23 mouse cellular contexts compared by ENCODE assay signal in the genomic region with DNA sequence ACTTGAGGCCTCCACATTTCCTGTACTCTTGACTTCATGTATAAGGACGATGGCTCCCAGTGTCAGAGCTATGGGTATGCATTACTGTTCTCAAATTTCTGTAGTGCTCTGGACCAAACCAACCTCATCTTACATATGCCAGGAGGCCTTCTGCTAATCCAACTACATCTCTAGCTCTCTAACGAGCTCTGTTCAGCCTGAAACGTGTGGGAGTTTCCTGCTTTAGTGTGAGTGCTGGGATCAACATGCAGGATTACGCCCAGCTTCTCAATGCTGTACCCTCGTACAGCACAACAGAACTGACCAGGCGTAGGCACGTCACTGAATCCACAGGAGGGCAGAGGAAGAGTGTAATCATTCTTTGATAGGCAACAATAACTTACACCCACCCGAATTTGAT. TPM values are rescaled to one million over a fixed set of nuclear protein-coding genes. Genes with fewer than 3 reads are reported as not detected.
DNase-seq lines count a peak whose midpoint lies in the region; ATAC-seq and TF ChIP-seq lines count a peak whose summit lies in the region.
"Had no signal": no experiment of that assay in that cellular context is flagged by ENCODE, and none has a peak within 500 bp of the region (broad histone marks: within the 10 kb centered on the region; RNA-seq: fewer than 3 reads in every experiment).

No protein-coding gene starts in this region.

- no peak for ATAC-seq in kidney, postnatal 0 days (replicated peaks; ENCODE audit: low FRiP score, low read depth)
- ATAC-seq in lung, embryonic 14.5 days (ENCODE audit: insufficient read depth), result no peak
- ATAC-seq: forebrain, embryonic 16.5 days had no signal

- intact Hi-C loops in gastrocnemius, adult 2 months (cut with DNase I), result no loop called here

- H3K27me3 ChIP-seq in kidney, postnatal 0 days (ENCODE audit: insufficient read depth, low read length), result no peaks in the 10 kb centered on the region
- no peaks in the 10 kb centered on the region for H3K27me3 ChIP-seq in lung, embryonic 14.5 days (ENCODE audit: insufficient read depth, low read length)
- H3K27me3 ChIP-seq: embryonic facial prominence, embryonic 12.5 days; forebrain, embryonic 12.5 days; heart, embryonic 12.5 days had no signal

- no peaks in the 10 kb centered on the region for H3K9me3 ChIP-seq in kidney, postnatal 0 days (replicated peaks; ENCODE audit: low read length)
- no peaks in the 10 kb centered on the region for H3K9me3 ChIP-seq in lung, embryonic 14.5 days (ENCODE audit: low read depth, low read length)
- H3K9me3 ChIP-seq: embryonic facial prominence, embryonic 12.5 days; forebrain, embryonic 12.5 days; heart, embryonic 12.5 days; hindbrain, embryonic 10.5 days had no signal

- peaks cover 52% of the 10 kb centered on the region for H3K36me3 ChIP-seq in kidney, postnatal 0 days (ENCODE audit: insufficient read depth, low read length)
- peaks cover 85% of the 10 kb centered on the region for H3K36me3 ChIP-seq in lung, embryonic 14.5 days (ENCODE audit: insufficient read depth)

- no peak for TF ChIP-seq CTCF in gastrocnemius, adult 2 months (IDR thresholded peaks at IDR 0.05)
- no peak for TF ChIP-seq CTCF in kidney, postnatal 0 days (IDR thresholded peaks at IDR 0.05; ENCODE audit: low read depth)
- no peak for TF ChIP-seq CTCF in lung, embryonic 14.5 days (IDR thresholded peaks at IDR 0.05; ENCODE audit: low read depth)

- WGBS in kidney, postnatal 0 days, result 39% methylated on average over 8 of the region's 8 CpGs
- 76% methylated on average over 8 of the region's 8 CpGs for WGBS in lung, embryonic 14.5 days

- no peak overlapping the region for H3K4me2 ChIP-seq in kidney, postnatal 0 days (ENCODE audit: low read length)
- H3K4me2 ChIP-seq in lung, embryonic 14.5 days, result no peak overlapping the region
- H3K4me2 ChIP-seq: embryonic facial prominence, embryonic 12.5 days; forebrain, embryonic 12.5 days; heart, embryonic 12.5 days; hindbrain, embryonic 14.5 days had no signal

- no peak for DNase-seq in gastrocnemius, adult 2 months
- no peak for DNase-seq in gastrocnemius, postnatal 4 days (ENCODE audit: low spot score in 2 of 2)
- DNase-seq in kidney, postnatal 0 days (ENCODE audit: low spot score), result peak; percentile 42
- no peak for DNase-seq in kidney, adult 18-20 months
- no peak for DNase-seq in lung, embryonic 14.5 days
- no peak for DNase-seq in lung, postnatal 4 days
- no peak for DNase-seq in cerebellum, postnatal 36 days
- DNase-seq: adrenal gland, adult 2 months; adrenal gland, postnatal 25 days; cerebellum, adult 2 months; cerebellum, postnatal 10 days; embryo, embryonic 11 days; gastrocnemius, postnatal 10 days had no signal

- H3K9ac ChIP-seq in kidney, postnatal 0 days (ENCODE audit: low read depth, low read length), result no peak overlapping the region
- H3K9ac ChIP-seq in lung, embryonic 14.5 days, result no peak overlapping the region
- H3K9ac ChIP-seq: embryonic facial prominence, embryonic 12.5 days; forebrain, embryonic 12.5 days; heart, embryonic 12.5 days; hindbrain, embryonic 14.5 days had no signal

- no peak overlapping the region for H3K4me3 ChIP-seq in gastrocnemius, adult 2 months
- no peak overlapping the region for H3K4me3 ChIP-seq in kidney, postnatal 0 days (replicated peaks; ENCODE audit: low read depth, low read length)
- no peak overlapping the region for H3K4me3 ChIP-seq in lung, embryonic 14.5 days (ENCODE audit: low read depth, low read length)
- H3K4me3 ChIP-seq: embryonic facial prominence, embryonic 12.5 days; forebrain, embryonic 12.5 days; heart, embryonic 12.5 days; hindbrain, embryonic 10.5 days had no signal

- H3K4me1 ChIP-seq in kidney, postnatal 0 days (replicated peaks; ENCODE audit: insufficient read depth, low read length), result 0 out of 2 replicates have a peak, but pooled peaks cover 5% of the 10 kb centered on the region
- H3K4me1 ChIP-seq in lung, embryonic 14.5 days (ENCODE audit: insufficient read depth), result 0 out of 2 replicates have a peak, but pooled peaks cover 3% of the 10 kb centered on the region
- H3K4me1 ChIP-seq: embryonic facial prominence, embryonic 12.5 days had no signal

- H3K27ac ChIP-seq in gastrocnemius, adult 2 months, result peak overlapping the region; percentile 73
- 0 out of 2 replicates have a peak overlapping the region, but pooled peaks have one; percentile 6 for H3K27ac ChIP-seq in kidney, postnatal 0 days
- H3K27ac ChIP-seq in lung, embryonic 14.5 days (ENCODE audit: low read depth), result peak overlapping the region; percentile 27; the same call in 1 of the 2 replicates
- H3K27ac ChIP-seq: embryonic facial prominence, embryonic 12.5 days; forebrain, embryonic 12.5 days; hindbrain, embryonic 10.5 days; hindbrain, embryonic 14.5 days had no signal

RNA-seq across cellular contexts. Expression of a gene that starts 1.1 kb away (rescaled TPM):
- 1 to 10 TPM; 3.8 to 5.6 TPM for total RNA-seq in gastrocnemius, adult 2 months (2021)
- total RNA-seq in gastrocnemius, postnatal 4 days (2021), result 1 to 10 TPM; 3.6 to 5.1 TPM
- not detected in 2 replicates for polyA plus RNA-seq in kidney, postnatal 0 days (2015; fragmentation: Nextera tagmentation; extraction: Ambion mirVana)
- polyA plus RNA-seq in lung, embryonic 14.5 days (2014; fragmentation: Nextera tagmentation; extraction: Ambion mirVana), result 0.38 and 3.2 TPM in 2 replicates
- total RNA-seq: adrenal gland, adult 2 months; adrenal gland, postnatal 25 days; heart, postnatal 25 days had no signal
- polyA plus RNA-seq: embryonic facial prominence, embryonic 12.5 days; heart, embryonic 16.5 days; hindbrain, embryonic 14.5 days had no signal

RNA-seq across cellular contexts. Expression of a gene that starts 21.8 kb away (rescaled TPM):
- total RNA-seq in gastrocnemius, adult 2 months (2021), result 10 to 100 TPM; 32.9 to 34.7 TPM
- total RNA-seq in gastrocnemius, postnatal 4 days (2021), result 10 to 100 TPM; 32.9 to 35.5 TPM
- polyA plus RNA-seq in kidney, postnatal 0 days (2015; fragmentation: Nextera tagmentation; extraction: Ambion mirVana), result 6.0 and 6.2 TPM in 2 replicates
- polyA plus RNA-seq in lung, embryonic 14.5 days (2014; fragmentation: Nextera tagmentation; extraction: Ambion mirVana), result 5.1 and 5.4 TPM in 2 replicates

RNA-seq across cellular contexts. Expression of a gene that starts 36.7 kb away (rescaled TPM):
- 10 to 100 TPM; 37.8 to 46.5 TPM for total RNA-seq in gastrocnemius, adult 2 months (2021)
- total RNA-seq in gastrocnemius, postnatal 4 days (2021), result 10 to 100 TPM; 42.4 to 50.2 TPM
- 16.4 and 16.8 TPM in 2 replicates for polyA plus RNA-seq in kidney, postnatal 0 days (2015; fragmentation: Nextera tagmentation; extraction: Ambion mirVana)
- 19.8 and 21.5 TPM in 2 replicates for polyA plus RNA-seq in lung, embryonic 14.5 days (2014; fragmentation: Nextera tagmentation; extraction: Ambion mirVana)

RNA-seq across cellular contexts. Expression of a gene that starts 59.9 kb away (rescaled TPM):
- total RNA-seq in gastrocnemius, adult 2 months (2021), result not detected
- total RNA-seq in gastrocnemius, postnatal 4 days (2021), result 1 to 10 TPM in 1 of 2 experiments, under 1 TPM in 1; 0.64 to 1.5 TPM
- polyA plus RNA-seq in kidney, postnatal 0 days (2015; fragmentation: Nextera tagmentation; extraction: Ambion mirVana), result 1.4 and 1.8 TPM in 2 replicates
- not detected in 2 replicates for polyA plus RNA-seq in lung, embryonic 14.5 days (2014; fragmentation: Nextera tagmentation; extraction: Ambion mirVana)
- total RNA-seq: common myeloid progenitor, adult 5-6 weeks; granulocyte monocyte progenitor cell, adult 5-6 weeks had no signal
- polyA plus RNA-seq: embryonic facial prominence, embryonic 12.5 days; forebrain, embryonic 12.5 days; forebrain, embryonic 16.5 days; hindbrain, embryonic 10.5 days had no signal

Comparison
In these comparisons a context has a peak if more than half of its experiments do, and no peak if none do; other contexts are left out.
1. H3K27ac ChIP-seq: peak in every context shown above with its lines; median percentile 73 in gastrocnemius, adult 2 months; 27 in lung, embryonic 14.5 days; 6 in kidney, postnatal 0 days.